Mouse (Mus musculus) heart, embryonic 16.5 days (tissue): ENCODE results near the gene Ube2c. TPM values are rescaled to one million over a fixed set of nuclear protein-coding genes. Genes with fewer than 3 reads are reported as not detected.

ENCODE experiments used
- ATAC-seq: fragments of 200-750 bp; cut with Nextera tagmentation; replicated peaks from 2 replicates; pipeline ENCODE4 v1.8.0; 2017; ENCODE audit warnings: moderate number of reproducible peaks; ENCODE audit not compliant: insufficient read depth, low FRiP score; ENCODE audit errors: extremely low read depth
- H3K27ac ChIP-seq: fragments of 300-500 bp; sonication (generic); 2 replicates; pipeline ENCODE4 v1.5.1; 2014; ENCODE audit warnings: mild to moderate bottlenecking, low read length, control low read depth, moderate library complexity
- H3K27me3 ChIP-seq: fragments of 300-500 bp; sonication (generic); 2 replicates; pipeline ENCODE4 v1.6.1; 2014; ENCODE audit warnings: low read length, mixed read lengths; ENCODE audit not compliant: control insufficient read depth, insufficient read depth
- H3K36me3 ChIP-seq: fragments of 300-500 bp; sonication (generic); 2 replicates; pipeline ENCODE4 v1.6.1; 2014; ENCODE audit not compliant: control insufficient read depth, insufficient read depth
- H3K4me1 ChIP-seq: fragments of 300-500 bp; sonication (generic); 2 replicates; pipeline ENCODE4 v1.6.1; 2014; ENCODE audit warnings: low read length, mixed read lengths; ENCODE audit not compliant: control insufficient read depth, insufficient read depth
- H3K4me2 ChIP-seq: fragments of 300-500 bp; sonication (generic); 2 replicates; pipeline ENCODE4 v1.6.1; 2014; ENCODE audit warnings: low read depth, mild to moderate bottlenecking, control low read depth, low read length
- H3K4me3 ChIP-seq: fragments of 300-500 bp; sonication (generic); 2 replicates; pipeline ENCODE4 v1.5.1; 2014; ENCODE audit warnings: mild to moderate bottlenecking, control low read depth, low read length
- H3K9ac ChIP-seq: fragments of 300-500 bp; sonication (generic); 2 replicates; pipeline ENCODE4 v1.6.1; 2014; ENCODE audit warnings: low read length, control low read depth
- H3K9me3 ChIP-seq: fragments of 300-500 bp; sonication (generic); replicated peaks from 2 replicates; pipeline ENCODE4 v1.6.1; 2016; ENCODE audit warnings: low read length; ENCODE audit not compliant: control insufficient read depth
- WGBS: fragments of 180-500 bp; shearing (Covaris S2); extraction: QIAGEN DNeasy Blood & Tissue Kit; methylation state at CpG from one replicate; pipeline ENCODE4 v1.1.7; 2014; 5-methylcytosine and 5-hydroxymethylcytosine counted together
- polyA plus RNA-seq: library from polyadenylated mRNA; unstranded; fragments of >200 nt; fragmentation: Nextera tagmentation; extraction: Ambion mirVana; gene quantifications from 2 replicates; pipeline ENCODE4 v1.2.1, GENCODE M21; 2015

Gene Ube2c
- polyA plus RNA-seq, 1 experiment from 2014 or later, result 388 TPM

DNA sequence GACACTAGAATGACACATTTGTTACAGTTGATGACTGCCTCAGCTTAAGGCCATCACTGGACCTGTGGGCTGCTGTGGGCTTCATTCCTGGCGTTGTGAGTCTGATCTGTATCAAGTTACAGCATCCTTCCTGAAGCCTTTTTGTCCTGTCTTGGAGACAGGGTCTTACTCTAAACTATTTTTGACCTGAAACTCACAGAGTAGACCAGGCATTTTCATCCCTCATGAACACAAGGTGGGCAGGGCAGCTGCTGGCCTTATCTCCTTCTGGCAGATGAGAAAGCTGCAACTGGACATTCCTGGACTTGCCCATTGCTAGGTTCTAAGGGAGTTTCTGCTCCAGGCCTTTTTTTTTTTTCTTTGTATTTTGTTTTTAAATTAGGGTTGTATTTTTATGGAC lies 11.0 kb upstream of the Ube2c start:
- Histone ChIP-seq H3K27ac (no peak overlapping the region), H3K9me3 (no peaks in the 10 kb centered on the region), H3K36me3 (peaks cover 76% of the 10 kb centered on the region), H3K4me3 (no peak overlapping the region), H3K27me3 (no peaks in the 10 kb centered on the region), H3K9ac (no peak overlapping the region), H3K4me2 (no peak overlapping the region), H3K4me1 (peaks cover 18% of the 10 kb centered on the region)
- WGBS, result 62% methylated on average over 1 of the region's 1 CpGs
- no peak for ATAC-seq

DNA sequence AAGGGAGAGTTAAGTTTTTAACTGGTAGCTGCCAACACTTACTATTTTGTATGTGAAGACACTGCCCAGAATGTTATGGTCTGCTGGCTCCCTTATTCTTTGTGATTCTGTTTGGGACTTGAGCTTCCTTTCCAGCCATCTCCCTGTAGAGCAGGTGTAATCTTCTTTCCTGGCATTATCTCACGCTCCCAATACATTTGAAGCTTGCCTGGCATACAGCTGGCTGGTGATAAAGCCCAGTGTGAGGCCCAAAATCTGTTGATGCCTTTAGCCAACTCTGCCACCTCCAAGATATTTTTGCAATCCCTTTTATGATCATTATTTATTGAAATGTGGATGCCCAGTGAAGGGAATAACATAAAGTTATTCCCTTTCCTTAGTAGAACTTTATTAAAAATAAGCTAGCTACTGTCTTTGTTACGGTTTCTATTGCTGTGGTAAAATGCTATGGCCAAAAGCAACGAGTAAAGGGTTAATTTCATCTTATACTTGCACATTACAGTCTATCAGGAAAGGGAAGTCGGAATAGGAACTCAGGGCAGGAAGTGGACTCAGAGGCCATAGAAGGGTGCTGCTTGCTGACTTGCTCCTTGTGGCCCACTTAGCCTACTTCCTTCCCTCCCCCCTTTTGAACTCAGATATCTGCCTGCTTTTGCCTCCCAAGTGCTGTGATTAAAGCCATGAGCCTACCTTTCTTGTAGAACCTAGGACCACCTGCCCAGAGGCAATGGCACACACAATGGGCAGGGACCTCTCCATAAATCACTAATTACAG lies 9.5 kb upstream of the Ube2c start:
- ATAC-seq, result 0 out of 2 replicates have a peak, but pooled peaks have one; percentile 33
- Histone ChIP-seq H3K27me3 (no peaks in the 10 kb centered on the region), H3K36me3 (peaks cover 71% of the 10 kb centered on the region), H3K9ac (no peak overlapping the region), H3K27ac (no peak overlapping the region), H3K4me1 (peaks cover 11% of the 10 kb centered on the region), H3K4me2 (no peak overlapping the region), H3K9me3 (no peaks in the 10 kb centered on the region), H3K4me3 (no peak overlapping the region)
- 79% methylated on average over 4 of the region's 4 CpGs for WGBS

DNA sequence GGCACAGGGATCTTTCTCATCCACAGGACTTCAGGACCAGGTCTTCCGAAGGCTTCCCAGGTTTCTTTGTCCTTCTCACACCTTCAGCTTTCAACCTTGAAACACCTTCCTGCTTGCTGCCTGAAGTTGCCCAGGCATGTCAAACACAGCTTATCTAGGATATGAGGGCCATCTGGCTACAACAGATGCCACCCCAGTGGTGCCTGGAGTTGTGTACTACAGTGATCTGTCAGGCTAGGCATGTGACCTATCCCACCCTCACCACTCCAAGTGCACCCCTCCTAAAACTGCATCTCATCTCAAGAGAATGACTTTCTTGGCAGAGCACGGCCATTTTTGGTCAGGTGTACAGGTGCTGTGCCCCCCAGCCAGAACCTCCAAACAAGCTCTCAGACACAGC lies 8.2 kb upstream of the Ube2c start:
- Histone ChIP-seq H3K9me3 (no peaks in the 10 kb centered on the region), H3K4me1 (peaks cover 3% of the 10 kb centered on the region; the same call in 1 of the 2 replicates), H3K36me3 (peaks cover 71% of the 10 kb centered on the region), H3K27ac (no peak overlapping the region), H3K4me2 (no peak overlapping the region), H3K27me3 (no peaks in the 10 kb centered on the region), H3K4me3 (no peak overlapping the region), H3K9ac (no peak overlapping the region)
- ATAC-seq, result no peak
- WGBS, result 52% methylated on average over 2 of the region's 2 CpGs

DNA sequence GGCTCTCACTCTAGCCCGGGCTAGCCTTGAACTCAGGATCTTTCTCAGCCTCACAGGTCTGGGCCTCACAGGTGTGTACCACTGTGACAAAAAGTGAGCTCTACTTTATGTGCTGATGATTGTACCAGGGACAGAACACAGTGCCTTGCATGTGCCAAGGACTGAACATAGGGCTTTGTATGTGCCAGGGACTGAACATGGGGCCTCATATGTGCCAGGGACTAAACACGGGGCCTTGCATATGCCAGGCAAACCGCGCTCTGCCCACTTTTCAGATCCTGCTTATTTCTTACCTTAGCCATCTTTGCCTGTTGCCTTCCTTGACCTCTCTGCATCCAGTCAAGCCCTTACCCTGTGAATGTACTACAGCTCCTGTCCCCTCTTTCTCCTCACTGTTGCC lies 7.7 kb upstream of the Ube2c start:
- WGBS, result 99% methylated on average over 4 of the region's 4 CpGs
- Histone ChIP-seq H3K36me3 (peaks cover 67% of the 10 kb centered on the region), H3K9ac (no peak overlapping the region), H3K27ac (no peak overlapping the region), H3K9me3 (no peaks in the 10 kb centered on the region), H3K4me2 (no peak overlapping the region), H3K27me3 (no peaks in the 10 kb centered on the region), H3K4me3 (no peak overlapping the region), H3K4me1 (peaks cover 3% of the 10 kb centered on the region; the same call in 1 of the 2 replicates)
- no peak for ATAC-seq

DNA sequence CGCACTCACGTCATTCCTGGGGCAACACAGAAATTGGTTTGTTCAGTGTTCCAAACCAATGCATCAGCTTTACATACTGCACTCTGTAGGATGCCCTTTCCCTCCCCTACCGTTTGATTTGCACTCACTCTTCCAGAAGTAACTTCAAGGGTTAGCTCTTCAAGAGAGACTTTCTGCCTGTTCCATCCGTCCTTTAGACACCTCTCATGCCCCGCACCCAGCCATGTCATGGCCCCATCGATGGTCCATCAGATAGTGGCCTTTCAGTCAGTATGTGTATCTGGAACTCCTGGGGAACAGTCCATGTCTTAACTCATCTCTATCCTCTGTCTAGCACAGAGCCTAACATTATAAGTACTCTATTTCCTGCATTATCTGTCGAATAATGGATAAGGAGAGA lies 7.1 kb upstream of the Ube2c start:
- H3K4me1 ChIP-seq, result peaks cover 3% of the 10 kb centered on the region; the same call in 1 of the 2 replicates
- WGBS, result 83% methylated on average over 7 of the region's 7 CpGs
- no peak overlapping the region for H3K27ac ChIP-seq
- no peak overlapping the region for H3K9ac ChIP-seq
- no peak for ATAC-seq
- no peak overlapping the region for H3K4me2 ChIP-seq
- H3K27me3 ChIP-seq, result no peaks in the 10 kb centered on the region
- no peaks in the 10 kb centered on the region for H3K9me3 ChIP-seq
- H3K36me3 ChIP-seq, result peaks cover 64% of the 10 kb centered on the region
- no peak overlapping the region for H3K4me3 ChIP-seq

DNA sequence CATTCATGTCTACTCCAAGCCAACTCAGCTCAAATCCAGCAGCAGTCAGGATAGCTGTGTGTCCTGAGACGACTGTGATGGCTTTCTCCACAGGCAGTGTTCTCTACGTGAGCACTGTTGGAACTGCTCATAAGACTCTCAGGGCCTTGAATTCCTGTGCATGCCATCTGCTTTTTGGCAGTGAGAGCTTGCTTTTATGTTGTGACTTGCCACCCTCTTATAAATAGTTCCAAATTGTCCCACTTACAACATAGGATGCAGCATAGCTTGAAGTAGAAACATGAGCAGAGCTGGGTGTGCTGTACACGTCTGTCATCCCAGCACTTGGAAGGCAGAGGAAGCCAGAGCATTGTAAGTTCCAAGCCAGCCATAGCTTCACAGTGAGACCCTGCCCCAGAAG lies 3.9 kb upstream of the Ube2c start:
- H3K9me3 ChIP-seq, result no peaks in the 10 kb centered on the region
- peak overlapping the region; percentile 65 for H3K27ac ChIP-seq
- WGBS, result 60% methylated on average over 3 of the region's 3 CpGs
- H3K27me3 ChIP-seq, result no peaks in the 10 kb centered on the region
- peaks cover 36% of the 10 kb centered on the region for H3K36me3 ChIP-seq
- peaks cover 11% of the 10 kb centered on the region; the same call in 1 of the 2 replicates for H3K4me1 ChIP-seq
- ATAC-seq, result no peak
- H3K4me3 ChIP-seq, result no peak overlapping the region
- H3K4me2 ChIP-seq, result no peak overlapping the region
- H3K9ac ChIP-seq, result no peak overlapping the region

DNA sequence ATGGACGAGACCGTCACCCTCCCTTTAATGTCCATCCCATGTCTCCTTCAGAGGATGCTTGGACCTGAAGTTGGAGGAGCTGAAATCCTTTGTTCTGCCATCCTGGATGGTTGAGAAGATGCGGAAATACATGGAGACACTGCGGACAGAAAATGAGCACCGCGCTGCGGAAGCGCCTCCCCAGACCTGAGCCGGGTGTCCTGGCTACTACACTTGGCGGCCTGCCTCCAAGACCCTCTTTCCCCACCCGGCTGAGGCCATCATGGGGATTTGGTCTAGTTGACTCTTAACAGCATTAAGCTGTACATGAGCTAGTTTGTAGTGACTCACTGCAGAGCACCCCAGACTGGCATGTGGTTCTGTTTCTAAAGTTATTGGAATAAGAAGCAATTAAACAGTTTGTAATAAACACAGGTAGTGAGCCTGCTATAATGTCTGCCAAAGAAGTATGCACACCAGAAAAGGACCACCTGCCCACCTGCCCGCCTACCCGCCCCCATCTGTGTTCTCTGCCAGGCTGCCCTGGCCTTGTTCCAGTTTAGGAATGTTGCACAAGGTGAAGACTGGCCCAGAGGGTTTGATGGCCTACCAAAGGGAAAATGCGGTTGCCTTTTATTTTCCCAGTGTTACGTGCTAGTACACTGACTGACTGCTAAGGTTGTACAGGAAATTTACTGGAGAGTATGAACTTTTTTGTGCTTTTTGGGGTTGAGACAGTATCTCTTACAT lies 1.7 kb upstream of the Ube2c start:
- Histone ChIP-seq H3K4me3 (no peak overlapping the region), H3K9ac (no peak overlapping the region), H3K4me1 (peaks cover 14% of the 10 kb centered on the region), H3K27me3 (no peaks in the 10 kb centered on the region), H3K4me2 (no peak overlapping the region), H3K9me3 (no peaks in the 10 kb centered on the region), H3K27ac (peak overlapping the region; percentile 76), H3K36me3 (peaks cover 21% of the 10 kb centered on the region)
- WGBS, result 84% methylated on average over 15 of the region's 15 CpGs
- ATAC-seq, result no peak

DNA sequence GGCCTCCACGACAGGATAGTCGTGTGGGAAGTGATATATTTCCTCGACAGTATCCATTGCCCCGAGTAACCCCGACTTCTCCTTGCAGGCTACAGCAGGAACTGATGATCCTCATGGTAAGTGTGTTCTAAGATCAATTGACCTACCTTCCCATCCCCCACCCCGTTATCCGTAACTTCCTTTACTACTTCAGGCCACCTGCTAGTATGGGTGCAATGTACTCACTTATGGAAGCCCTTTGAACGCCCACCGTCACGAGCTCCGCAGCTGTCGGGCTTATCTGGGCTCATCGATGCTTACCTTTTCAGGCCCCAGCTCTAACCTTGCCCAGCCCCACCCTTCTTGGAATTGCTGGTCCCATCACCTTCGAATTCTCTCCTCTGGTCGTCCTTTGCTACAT lies 581 bp downstream of the Ube2c start:
- Histone ChIP-seq H3K4me1 (peaks cover 14% of the 10 kb centered on the region), H3K4me3 (peak overlapping the region; percentile 85), H3K27me3 (no peaks in the 10 kb centered on the region), H3K9me3 (no peaks in the 10 kb centered on the region), H3K9ac (peak overlapping the region; percentile 91), H3K27ac (peak overlapping the region; percentile 81), H3K4me2 (peak overlapping the region; percentile 82), H3K36me3 (peaks cover 15% of the 10 kb centered on the region)
- 2% methylated on average over 15 of the region's 15 CpGs for WGBS
- ATAC-seq, result no peak

DNA sequence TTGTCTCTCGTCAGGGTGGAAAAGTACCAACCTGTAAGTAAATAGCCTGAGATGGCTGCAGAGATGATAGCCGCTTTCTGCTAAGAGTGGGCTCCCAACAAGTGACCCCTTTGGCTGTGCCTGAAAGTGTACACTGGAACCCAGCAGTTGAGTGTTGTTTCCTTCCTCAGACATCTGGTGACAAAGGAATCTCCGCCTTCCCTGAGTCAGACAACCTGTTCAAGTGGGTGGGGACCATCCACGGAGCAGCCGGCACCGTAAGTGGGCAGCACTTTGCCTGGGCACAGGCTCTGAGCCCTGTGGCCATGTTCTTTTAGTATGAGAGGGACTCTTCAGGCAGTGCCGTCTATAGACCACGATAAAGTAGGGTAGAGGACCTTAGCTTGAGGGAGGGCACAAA lies 1.4 kb downstream of the Ube2c start:
- ATAC-seq, result no peak
- Histone ChIP-seq H3K9me3 (no peaks in the 10 kb centered on the region), H3K9ac (peak overlapping the region; percentile 91), H3K4me1 (peaks cover 14% of the 10 kb centered on the region), H3K36me3 (peaks cover 8% of the 10 kb centered on the region), H3K4me2 (peak overlapping the region; percentile 82), H3K27ac (no peak overlapping the region), H3K27me3 (no peaks in the 10 kb centered on the region), H3K4me3 (peak overlapping the region; percentile 85)
- 58% methylated on average over 8 of the region's 8 CpGs for WGBS
